Mouse (Mus musculus) CH12.LX (cell line): Measurements from ENCODE around the gene Acp1.

ENCODE experiments used
- CHD2 ChIP-seq: IDR thresholded peaks from 2 replicates; pipeline ENCODE4 v1.6.1; 2011; ENCODE audit warnings: low read length, improper control_type of control experiment
- CTCF ChIP-seq, 2 experiments: IDR thresholded peaks in 1 of 2; conservative IDR thresholded peaks in 1 of 2; 2 replicates each; pipeline ENCODE4 v1.5.1; 2011 to 2012; ENCODE audit warnings: low read depth in 2 of 2, low read length in 2 of 2, improper control_type of control experiment in 1 of 2, inconsistent platforms in 1 of 2, mild to moderate bottlenecking in 1 of 2, moderate library complexity in 1 of 2
- EP300 ChIP-seq: IDR thresholded peaks from 2 replicates; pipeline ENCODE4 v1.6.1; 2011; ENCODE audit warnings: low read length, improper control_type of control experiment
- ETS1 ChIP-seq: conservative IDR thresholded peaks from 2 replicates; pipeline ENCODE4 v1.6.1; 2012; ENCODE audit warnings: low read depth, mild to moderate bottlenecking, inconsistent platforms, low read length, improper control_type of control experiment, moderate library complexity
- GABPA ChIP-seq: IDR thresholded peaks from 2 replicates; pipeline ENCODE4 v1.6.1; 2012; ENCODE audit warnings: low read depth, low read length, improper control_type of control experiment, inconsistent platforms; ENCODE audit not compliant: insufficient replicate concordance
- JUND ChIP-seq: conservative IDR thresholded peaks from 2 replicates; pipeline ENCODE4 v1.6.1; 2011; ENCODE audit warnings: low read depth, low read length, improper control_type of control experiment
- KAT2A ChIP-seq: IDR thresholded peaks from 2 replicates; pipeline ENCODE4 v1.6.1; 2012; ENCODE audit warnings: low read length, improper control_type of control experiment, inconsistent platforms; ENCODE audit not compliant: insufficient replicate concordance
- POLR2A ChIP-seq: IDR thresholded peaks from 2 replicates; pipeline ENCODE4 v1.6.1; 2011; ENCODE audit warnings: low read depth, mild to moderate bottlenecking, improper control_type of control experiment, low read length
- TBP ChIP-seq: conservative IDR thresholded peaks from 2 replicates; pipeline ENCODE4 v1.6.1; 2011; ENCODE audit warnings: low read depth, low read length, improper control_type of control experiment
- TCF12 ChIP-seq: IDR thresholded peaks from 2 replicates; pipeline ENCODE4 v1.6.1; 2014; ENCODE audit warnings: low read depth, mild to moderate bottlenecking, inconsistent platforms, low read length, improper control_type of control experiment
- USF1 ChIP-seq: IDR thresholded peaks from 2 replicates; pipeline ENCODE4 v1.6.1; 2014; ENCODE audit warnings: low read depth, mild to moderate bottlenecking, inconsistent platforms, low read length, improper control_type of control experiment
- ZKSCAN1 ChIP-seq: IDR thresholded peaks from 2 replicates; pipeline ENCODE4 v1.6.1; 2012; ENCODE audit warnings: low read depth, inconsistent platforms, low read length, improper control_type of control experiment, borderline replicate concordance
- ZMIZ1 ChIP-seq: IDR thresholded peaks from 2 replicates; pipeline ENCODE4 v1.6.1; 2012; ENCODE audit warnings: low read depth, mild to moderate bottlenecking, inconsistent platforms, low read length, improper control_type of control experiment

DNA sequence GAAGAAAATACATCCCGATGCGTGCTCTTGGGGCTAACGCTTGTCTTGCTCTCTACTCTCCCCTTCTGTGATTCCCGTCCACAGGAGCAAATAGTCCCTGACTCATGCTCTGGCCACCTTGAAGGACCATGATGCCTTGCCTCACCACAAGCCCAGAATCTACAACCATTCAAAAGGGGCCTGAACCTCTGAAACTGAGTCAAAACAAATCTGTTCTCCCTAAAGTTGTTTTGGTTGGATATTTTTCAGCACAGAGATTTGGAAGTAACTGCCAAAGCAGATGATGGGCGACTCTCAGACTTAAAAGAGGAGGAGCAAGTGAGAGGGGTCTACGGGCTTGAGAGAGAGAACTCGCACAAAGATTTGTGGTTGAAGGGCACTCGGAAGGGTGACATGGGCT is 529 bp downstream of the Acp1 start:
- no peak; the same call in 1 of the 2 replicates for TF ChIP-seq TCF12
- TF ChIP-seq CTCF (conservative IDR thresholded peaks at IDR 0.05 in 1 of 2, IDR thresholded peaks at IDR 0.05 in 1 of 2; ENCODE audit: low read depth in 2 of 2, low read length in 2 of 2): no peak
- no peak for TF ChIP-seq JUND
- no peak for TF ChIP-seq POLR2A
- TF ChIP-seq GABPA: no peak
- no peak for TF ChIP-seq CHD2
- no peak for TF ChIP-seq ZKSCAN1
- no peak for TF ChIP-seq ZMIZ1
- TF ChIP-seq KAT2A: no peak
- no peak for TF ChIP-seq ETS1
- TF ChIP-seq USF1: no peak
- no peak for TF ChIP-seq TBP
- TF ChIP-seq EP300: no peak
